Mouse (Mus musculus) lung, postnatal 0 days (tissue): ENCODE data around the gene Lalba. TPM values are rescaled to one million over a fixed set of nuclear protein-coding genes. Genes with fewer than 3 reads are reported as not detected.

ENCODE experiments used
- ATAC-seq: fragments of 200-750 bp; cut with Nextera tagmentation; 2 replicates; pipeline ENCODE4 v1.8.0; 2017; ENCODE audit warnings: moderate library complexity
- DNase-seq: peaks from one replicate; pipeline ENCODE4 v3.0.0-alpha.2; 2016; ENCODE audit warnings: low spot score
- H3K27ac ChIP-seq: fragments of 300-500 bp; sonication (generic); 2 replicates; pipeline ENCODE4 v1.5.1; 2014; ENCODE audit warnings: antibody characterized with exemption, mild to moderate bottlenecking, low read length, mixed read lengths
- H3K27me3 ChIP-seq: fragments of 300-500 bp; sonication (generic); replicated peaks from 2 replicates; pipeline ENCODE4 v1.6.1; 2014; ENCODE audit warnings: low read length, mixed read lengths; ENCODE audit not compliant: insufficient read depth
- H3K36me3 ChIP-seq: fragments of 300-500 bp; sonication (generic); 2 replicates; pipeline ENCODE4 v1.6.1; 2014; ENCODE audit warnings: low read length, mixed read lengths; ENCODE audit not compliant: insufficient read depth
- H3K4me1 ChIP-seq: fragments of 300-500 bp; sonication (generic); 2 replicates; pipeline ENCODE4 v1.6.1; 2014; ENCODE audit warnings: antibody characterized with exemption, low read depth, low read length, mixed read lengths; ENCODE audit not compliant: insufficient read depth
- H3K4me2 ChIP-seq: fragments of 300-500 bp; sonication (generic); replicated peaks from 2 replicates; pipeline ENCODE4 v1.6.1; 2014; ENCODE audit warnings: low read depth, mild to moderate bottlenecking, low read length, moderate library complexity, mixed read lengths
- H3K4me3 ChIP-seq: fragments of 300-500 bp; sonication (generic); 2 replicates; pipeline ENCODE4 v1.5.1; 2014; ENCODE audit warnings: low read depth, low read length
- H3K9ac ChIP-seq: fragments of 300-500 bp; sonication (generic); replicated peaks from 2 replicates; pipeline ENCODE4 v1.6.1; 2014; ENCODE audit warnings: low read depth, mild to moderate bottlenecking
- H3K9me3 ChIP-seq: fragments of 300-500 bp; sonication (generic); 2 replicates; pipeline ENCODE4 v1.6.1; 2016; ENCODE audit warnings: low read length, mixed read lengths
- CTCF ChIP-seq: IDR thresholded peaks from 2 replicates; pipeline ENCODE4 v1.5.1; 2016; ENCODE audit warnings: antibody characterized with exemption, mild to moderate bottlenecking
- EP300 ChIP-seq: IDR thresholded peaks from 2 replicates; pipeline ENCODE4 v1.6.1; 2016; ENCODE audit warnings: antibody characterized with exemption, mild to moderate bottlenecking, control low read depth
- WGBS: fragments of 180-500 bp; shearing (Covaris S2); extraction: QIAGEN DNeasy Blood & Tissue Kit; methylation state at CpG from one replicate; pipeline ENCODE4 v1.1.7; 2014; 5-methylcytosine and 5-hydroxymethylcytosine counted together
- polyA plus RNA-seq: library from polyadenylated mRNA; unstranded; fragments of >200 nt; fragmentation: Nextera tagmentation; extraction: Ambion mirVana; gene quantifications from 2 replicates; pipeline ENCODE4 v1.2.1, GENCODE M21; 2015

Lalba gene
- polyA plus RNA-seq, 1 experiment from 2014 or later = 0.31 TPM

- Histone ChIP-seq H3K4me2 (no peak overlapping the region), H3K36me3 (no peaks in the 10 kb centered on the region), H3K4me3 (no peak overlapping the region), H3K9ac (no peak overlapping the region), H3K9me3 (no peaks in the 10 kb centered on the region), H3K27ac (no peak overlapping the region), H3K4me1 (no peaks in the 10 kb centered on the region), H3K27me3 (no peaks in the 10 kb centered on the region)
- no peak for ATAC-seq
- no peak for TF ChIP-seq EP300
- no peak for TF ChIP-seq CTCF
- no peak for DNase-seq
- WGBS = 85% methylated on average over 2 of the region's 3 CpGs
These were observed 20.8 kb upstream of the Lalba start for GRCm38 (mm10) chr15:98503317-98503716.

GRCm38 (mm10) chr15:98497631-98498030 lies 15.1 kb upstream of the Lalba start:
- Histone ChIP-seq H3K4me1 (no peaks in the 10 kb centered on the region), H3K36me3 (no peaks in the 10 kb centered on the region), H3K9ac (no peak overlapping the region), H3K4me3 (no peak overlapping the region), H3K9me3 (no peaks in the 10 kb centered on the region), H3K27me3 (no peaks in the 10 kb centered on the region), H3K4me2 (no peak overlapping the region), H3K27ac (no peak overlapping the region)
- DNase-seq = no peak
- no peak for ATAC-seq
- TF ChIP-seq CTCF (no peak), EP300 (no peak)
- 79% methylated on average over 17 of the region's 17 CpGs for WGBS

- DNase-seq (no peak), ATAC-seq (no peak)
- Histone ChIP-seq H3K36me3 (no peaks in the 10 kb centered on the region), H3K9ac (no peak within 1 kb of the TSS), H3K27ac (no peak within 1 kb of the TSS), H3K4me1 (no peaks in the 10 kb centered on the region), H3K9me3 (no peaks in the 10 kb centered on the region), H3K4me2 (no peak within 1 kb of the TSS), H3K27me3 (no peaks in the 10 kb centered on the region), H3K4me3 (no peak within 1 kb of the TSS)
- WGBS = 61% methylated on average over 4 of the region's 4 CpGs
- TF ChIP-seq EP300 (no peak), CTCF (no peak)
These were observed 9.6 kb upstream of the Lalba start, which contains the start of gene Olfr279 for GRCm38 (mm10) chr15:98492102-98492501. Gene Olfr279 (plus strand): TSS chr15:98492402.

- no peaks in the 10 kb centered on the region for H3K36me3 ChIP-seq
- H3K9ac ChIP-seq = no peak overlapping the region
- no peaks in the 10 kb centered on the region for H3K4me1 ChIP-seq
- WGBS = 20% methylated on average over 2 of the region's 2 CpGs
- TF ChIP-seq CTCF (no peak), EP300 (no peak)
- H3K27ac ChIP-seq = no peak overlapping the region
- no peaks in the 10 kb centered on the region for H3K9me3 ChIP-seq
- no peaks in the 10 kb centered on the region for H3K27me3 ChIP-seq
- H3K4me2 ChIP-seq = no peak overlapping the region
- no peak overlapping the region for H3K4me3 ChIP-seq
- no peak for DNase-seq
- no peak for ATAC-seq
These were observed 8.8 kb upstream of the Lalba start for GRCm38 (mm10) chr15:98491332-98491731.

GRCm38 (mm10) chr15:98486433-98487021 lies 4.0 kb upstream of the Lalba start:
- H3K9me3 ChIP-seq = no peaks in the 10 kb centered on the region
- DNase-seq (no peak), ATAC-seq (no peak)
- 94% methylated on average over 8 of the region's 8 CpGs for WGBS
- no peak overlapping the region for H3K4me2 ChIP-seq
- no peak overlapping the region for H3K9ac ChIP-seq
- H3K27ac ChIP-seq = no peak overlapping the region
- H3K27me3 ChIP-seq = no peaks in the 10 kb centered on the region
- H3K36me3 ChIP-seq = no peaks in the 10 kb centered on the region
- H3K4me1 ChIP-seq = no peaks in the 10 kb centered on the region
- no peak for TF ChIP-seq CTCF
- TF ChIP-seq EP300 = no peak
- no peak overlapping the region for H3K4me3 ChIP-seq

DNA sequence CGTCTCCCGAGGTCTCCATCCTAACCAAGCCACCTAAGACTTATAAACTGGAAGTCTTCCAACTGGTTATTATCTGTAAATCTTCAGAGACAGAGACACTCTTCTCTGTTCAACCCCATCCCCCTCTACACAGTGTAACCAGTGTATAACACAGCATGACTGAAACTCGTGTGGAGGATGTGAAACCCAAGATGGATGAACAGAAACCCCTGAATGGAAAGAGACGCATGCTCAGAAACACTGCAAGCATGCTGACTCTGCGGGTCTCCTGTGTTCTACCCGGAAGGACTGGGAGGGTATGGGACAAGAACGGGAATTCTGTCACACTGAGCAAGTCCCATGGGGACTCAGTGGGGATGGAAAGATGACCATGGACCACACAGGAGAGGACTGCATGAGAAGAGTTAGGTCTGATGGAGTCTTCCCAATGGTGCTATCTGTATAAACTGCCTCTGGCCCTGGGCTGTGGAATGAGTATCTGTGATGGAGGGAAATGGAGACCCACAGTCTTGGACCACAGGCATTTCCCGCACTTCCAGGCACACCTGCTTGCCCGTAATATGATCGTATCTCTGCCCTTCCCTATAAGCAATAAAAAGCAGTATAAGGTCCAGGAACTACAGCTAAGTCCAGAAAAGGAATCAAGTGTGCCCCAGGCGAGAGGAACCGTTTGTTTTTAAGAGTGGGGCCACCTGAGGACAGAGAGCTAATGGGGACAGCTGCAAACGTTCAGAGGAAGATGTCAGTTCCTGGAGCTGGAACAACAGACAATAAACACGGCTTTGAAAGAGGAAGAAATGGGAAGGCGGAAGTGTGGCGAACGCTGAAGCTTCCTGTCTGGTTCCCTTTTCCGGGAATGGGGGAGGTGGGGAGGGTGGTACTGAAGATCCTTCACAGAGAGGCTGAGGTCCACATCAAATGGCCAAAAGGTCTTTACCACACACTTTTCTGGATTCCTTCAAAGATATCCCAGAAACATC lies 1.7 kb upstream of the Lalba start:
- no peaks in the 10 kb centered on the region for H3K27me3 ChIP-seq
- no peaks in the 10 kb centered on the region for H3K4me1 ChIP-seq
- ATAC-seq = peak; percentile 67
- DNase-seq = peak; percentile 73
- H3K9me3 ChIP-seq = no peaks in the 10 kb centered on the region
- no peaks in the 10 kb centered on the region for H3K36me3 ChIP-seq
- no peak overlapping the region for H3K4me2 ChIP-seq
- H3K9ac ChIP-seq = no peak overlapping the region
- TF ChIP-seq CTCF (no peak), EP300 (peak; percentile 47)
- WGBS = 53% methylated on average over 18 of the region's 18 CpGs
- H3K4me3 ChIP-seq = no peak overlapping the region
- H3K27ac ChIP-seq = 0 out of 2 replicates have a peak overlapping the region, but pooled peaks have one; percentile 1
